Mouse (Mus musculus): ENCODE results near the gene Sgsm3.

Sgsm3 gene

GRCm38 (mm10) chr15:80979611-80980010 lies 2.0 kb downstream of the Sgsm3 start:
- peak; percentile 45 for DNase-seq (ENCODE audit: low read depth, low spot score)

GRCm38 (mm10) chr15:80981176-80981575 lies 3.6 kb downstream of the Sgsm3 start:
- DNase-seq (ENCODE audit: low read depth, low spot score), result no peak

- DNase-seq (ENCODE audit: low read depth, low spot score), result no peak
Observed at GRCm38 (mm10) chr15:80983264-80983663, 5.7 kb downstream of the Sgsm3 start.

- DNase-seq (ENCODE audit: low read depth, low spot score), result no peak
Observed at GRCm38 (mm10) chr15:80988331-80988730, 10.8 kb downstream of the Sgsm3 start.

GRCm38 (mm10) chr15:80989712-80990111 lies 12.1 kb downstream of the Sgsm3 start:
- no peak for DNase-seq (ENCODE audit: low read depth, low spot score)

- no peak for DNase-seq (ENCODE audit: low read depth, low spot score)
Observed at GRCm38 (mm10) chr15:80994959-80995358, 17.4 kb downstream of the Sgsm3 start.

- DNase-seq (ENCODE audit: low read depth, low spot score), result no peak
Observed at GRCm38 (mm10) chr15:80996090-80996835, 18.7 kb downstream of the Sgsm3 start.

GRCm38 (mm10) chr15:80997077-80997476 lies 19.5 kb downstream of the Sgsm3 start:
- no peak for DNase-seq (ENCODE audit: low read depth, low spot score)

- DNase-seq (ENCODE audit: low read depth, low spot score), result no peak
Observed at GRCm38 (mm10) chr15:81000419-81001138, 23.0 kb downstream of the Sgsm3 start.

GRCm38 (mm10) chr15:81006127-81006735 lies 28.7 kb downstream of the Sgsm3 start:
- no peak for DNase-seq (ENCODE audit: low read depth, low spot score)

GRCm38 (mm10) chr15:81007339-81007738 lies 29.8 kb downstream of the Sgsm3 start:
- DNase-seq (ENCODE audit: low read depth, low spot score), result no peak

- DNase-seq (ENCODE audit: low read depth, low spot score), result no peak
Observed at GRCm38 (mm10) chr15:81007905-81008304, 30.3 kb downstream of the Sgsm3 start.

GRCm38 (mm10) chr15:81008689-81009123 lies 31.1 kb downstream of the Sgsm3 start:
- DNase-seq (ENCODE audit: low read depth, low spot score), result peak; percentile 57

- DNase-seq (ENCODE audit: low read depth, low spot score), result no peak
Observed at GRCm38 (mm10) chr15:81010114-81010513, 32.5 kb downstream of the Sgsm3 start.

- DNase-seq (ENCODE audit: low read depth, low spot score), result no peak
Observed at GRCm38 (mm10) chr15:81011523-81011922, 34.0 kb downstream of the Sgsm3 start.

GRCm38 (mm10) chr15:81012359-81012758 lies 34.8 kb downstream of the Sgsm3 start:
- DNase-seq (ENCODE audit: low read depth, low spot score), result no peak

GRCm38 (mm10) chr15:81013186-81013585 lies 35.6 kb downstream of the Sgsm3 start:
- DNase-seq (ENCODE audit: low read depth, low spot score), result no peak

- no peak for DNase-seq (ENCODE audit: low read depth, low spot score)
Observed at GRCm38 (mm10) chr15:81015068-81015744, 37.6 kb downstream of the Sgsm3 start.

GRCm38 (mm10) chr15:81016488-81016887 lies 38.9 kb downstream of the Sgsm3 start:
- DNase-seq (ENCODE audit: low read depth, low spot score), result no peak

- no peak for DNase-seq (ENCODE audit: low read depth, low spot score)
Observed at GRCm38 (mm10) chr15:81017308-81017707, 39.7 kb downstream of the Sgsm3 start.

- DNase-seq (ENCODE audit: low read depth, low spot score), result no peak
Observed at GRCm38 (mm10) chr15:81021377-81021776, 43.8 kb downstream of the Sgsm3 start.

GRCm38 (mm10) chr15:81022437-81022836 lies 44.9 kb downstream of the Sgsm3 start:
- no peak for DNase-seq (ENCODE audit: low read depth, low spot score)
